Mouse (Mus musculus) activated CD4-positive, CD25-positive, alpha-beta regulatory T cell, adult 4 months (primary cell): ENCODE data around the gene Prl7a2. TPM values are rescaled to one million over a fixed set of nuclear protein-coding genes. Genes with fewer than 3 reads are reported as not detected.

Experiments used
- ATAC-seq: one replicate; pipeline ENCODE4 v1.8.0; 2017
- polyA plus RNA-seq, 2 experiments: library from polyadenylated mRNA; unstranded; fragments of 100-300 nt; shearing (Covaris generic); gene quantifications; one replicate each; pipeline ENCODE4 v1.2.1; 2017

Prl7a2 gene
- under 1 TPM in 1 of 2 experiments, not detected in 1; 0.26 TPM for polyA plus RNA-seq

GRCm38 (mm10) chr13:27667936-27668335 lies at the start of gene Prl7a2:
Gene Prl7a2 (minus strand): TSS chr13:27668036.
- ATAC-seq = no peak

GRCm38 (mm10) chr13:27716636-27717035 lies 48.8 kb upstream of the Prl7a2 start, which contains the start of gene Prl7d1:
Gene Prl7d1 (minus strand): TSS chr13:27716736.
- ATAC-seq = no peak

- no peak for ATAC-seq
These were observed 38.7 kb upstream of the Prl7a2 start for GRCm38 (mm10) chr13:27706521-27706920.

GRCm38 (mm10) chr13:27660747-27661146 lies 7.1 kb downstream of the Prl7a2 start:
- ATAC-seq = no peak

DNA sequence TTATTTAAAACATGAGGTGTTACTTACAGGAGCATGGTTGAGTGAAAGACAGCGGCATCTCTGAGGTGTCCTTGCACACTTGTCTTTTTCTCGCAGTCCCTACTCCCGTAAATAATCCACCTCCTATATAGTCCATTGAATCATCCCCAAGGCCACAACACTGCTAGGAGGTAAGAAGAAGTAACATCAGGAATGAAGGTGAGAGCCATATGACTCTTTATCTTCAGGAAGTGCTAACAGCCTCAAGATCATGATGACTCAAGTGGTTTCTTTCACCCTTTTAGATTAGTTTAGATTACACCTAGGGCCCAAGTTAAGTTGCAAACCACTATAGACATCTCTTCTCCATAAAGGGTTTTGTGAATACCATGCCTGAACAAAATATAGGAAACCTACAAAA lies 25.4 kb downstream of the Prl7a2 start, which contains the start of gene Prl7a1:
TSS of gene Prl7a1 (minus strand) at position 101 of the 400 bp plus-strand sequence.
- ATAC-seq = no peak

DNA sequence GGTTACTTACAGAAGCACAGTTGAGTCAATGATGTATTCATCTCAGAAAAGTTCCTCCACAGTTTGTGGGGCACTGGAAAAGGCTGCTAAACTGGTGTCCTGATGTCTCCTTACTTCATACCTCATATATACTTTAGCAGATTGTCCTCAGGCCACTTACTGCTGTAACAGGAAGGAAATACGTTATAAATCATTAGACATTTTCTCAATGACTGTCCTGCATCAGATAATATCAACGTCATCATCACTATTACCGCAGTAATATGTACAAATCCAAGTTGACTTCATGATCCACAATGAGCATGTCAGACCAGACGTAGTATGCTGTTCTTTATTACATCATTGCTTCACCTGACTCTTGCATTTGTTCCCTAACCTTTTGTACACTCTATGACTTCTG lies 57.4 kb downstream of the Prl7a2 start, which contains the start of gene Prl7b1:
TSS of gene Prl7b1 (minus strand) at position 101 of the 400 bp plus-strand sequence.
- ATAC-seq = no peak

Other genes with a start within 250 kb of the Prl7a2 start
- not detected for gene Prl8a6, start 229.3 kb downstream of the Prl7a2 start, polyA plus RNA-seq
- gene Prl8a8, start 154.8 kb downstream of the Prl7a2 start, polyA plus RNA-seq = not detected
- gene Prl8a9, start 103.4 kb downstream of the Prl7a2 start, polyA plus RNA-seq = not detected
- not detected for gene Prl8a1, start 85.9 kb downstream of the Prl7a2 start, polyA plus RNA-seq
- gene Prl7b1, start 57.5 kb downstream of the Prl7a2 start, polyA plus RNA-seq = not detected
- gene Prl7a1, start 25.5 kb downstream of the Prl7a2 start, polyA plus RNA-seq = not detected
- not detected for gene Prl7d1, start 48.7 kb upstream of the Prl7a2 start, polyA plus RNA-seq
- gene Prl7c1, start 112.8 kb upstream of the Prl7a2 start, polyA plus RNA-seq = not detected
- gene Prl2a1, start 133.6 kb upstream of the Prl7a2 start, polyA plus RNA-seq = not detected
- gene Prl2c1, start 181.3 kb upstream of the Prl7a2 start, polyA plus RNA-seq = not detected